Comparison of ENCODE assay signal across 10 mouse cellular contexts in genomic region chr4:43971541-43972136, GRCm38 (mm10). TPM values are rescaled to one million over a fixed set of nuclear protein-coding genes. Genes with fewer than 3 reads are reported as not detected.
A peak's percentile ranks its signal among the peaks of the same experiment; 100 is the strongest.
DNase-seq lines count a peak whose midpoint lies in the region; ATAC-seq and TF ChIP-seq lines count a peak whose summit lies in the region.
"Had no signal": no experiment of that assay in that cellular context is flagged by ENCODE, and none has a peak within 500 bp of the region (broad histone marks: within the 10 kb centered on the region; RNA-seq: fewer than 3 reads in every experiment).

No protein-coding gene starts in this region.

- H3K27me3 ChIP-seq in forebrain, embryonic 12.5 days: peaks cover 6% of the 10 kb centered on the region; the same call in 1 of the 2 replicates
- H3K27me3 ChIP-seq in forebrain, postnatal 0 days (ENCODE audit: insufficient read depth, low read length): no peaks in the 10 kb centered on the region
- H3K27me3 ChIP-seq in midbrain, embryonic 10.5 days (ENCODE audit: low read depth, poor library complexity, severe bottlenecking): peaks cover 88% of the 10 kb centered on the region
- no peaks in the 10 kb centered on the region for H3K27me3 ChIP-seq in midbrain, embryonic 16.5 days (ENCODE audit: control insufficient read depth, insufficient read depth, low read depth, low read length)
- H3K27me3 ChIP-seq in intestine, embryonic 16.5 days (replicated peaks; ENCODE audit: control insufficient read depth, insufficient read depth, low read length): no peaks in the 10 kb centered on the region
- no peaks in the 10 kb centered on the region for H3K27me3 ChIP-seq in neural tube, embryonic 14.5 days (ENCODE audit: control insufficient read depth, insufficient read depth, low read length)

- H3K4me2 ChIP-seq in forebrain, embryonic 12.5 days: 0 out of 2 replicates have a peak overlapping the region, but pooled peaks have one; percentile 8
- no peak overlapping the region for H3K4me2 ChIP-seq in forebrain, postnatal 0 days (ENCODE audit: low read depth)
- H3K4me2 ChIP-seq in midbrain, embryonic 16.5 days (ENCODE audit: low read length): no peak overlapping the region
- 0 out of 2 replicates have a peak overlapping the region, but pooled peaks have one; percentile 12 for H3K4me2 ChIP-seq in intestine, embryonic 16.5 days (ENCODE audit: low read depth, low read length)
- H3K4me2 ChIP-seq in neural tube, embryonic 14.5 days (ENCODE audit: low read depth, low read length): no peak overlapping the region; the same call in 1 of the 2 replicates

- H3K4me3 ChIP-seq in forebrain, embryonic 12.5 days (replicated peaks): no peak overlapping the region
- no peak overlapping the region for H3K4me3 ChIP-seq in forebrain, postnatal 0 days (ENCODE audit: low read depth, low read length)
- H3K4me3 ChIP-seq in midbrain, embryonic 10.5 days: peak overlapping the region; percentile 34; the same call in 1 of the 2 replicates
- H3K4me3 ChIP-seq in midbrain, embryonic 16.5 days (ENCODE audit: low read depth, low read length): no peak overlapping the region
- H3K4me3 ChIP-seq in intestine, embryonic 16.5 days (ENCODE audit: low read length): no peak overlapping the region
- no peak overlapping the region for H3K4me3 ChIP-seq in neural tube, embryonic 14.5 days (ENCODE audit: low read depth, low read length)

- intact Hi-C loops in gastrocnemius, postnatal 14 days (cut with DNase I; ENCODE audit: low total_unique reads): no loop called here

- H3K36me3 ChIP-seq in forebrain, embryonic 12.5 days (replicated peaks): peaks cover 6% of the 10 kb centered on the region
- peaks cover 8% of the 10 kb centered on the region; the same call in 1 of the 2 replicates for H3K36me3 ChIP-seq in forebrain, postnatal 0 days (ENCODE audit: insufficient read depth)
- no peaks in the 10 kb centered on the region for H3K36me3 ChIP-seq in midbrain, embryonic 10.5 days
- H3K36me3 ChIP-seq in midbrain, embryonic 16.5 days (ENCODE audit: control insufficient read depth, insufficient read depth, low read length): no peaks in the 10 kb centered on the region
- no peaks in the 10 kb centered on the region for H3K36me3 ChIP-seq in intestine, embryonic 16.5 days (ENCODE audit: control insufficient read depth, insufficient read depth, low read length)
- no peaks in the 10 kb centered on the region for H3K36me3 ChIP-seq in neural tube, embryonic 14.5 days (ENCODE audit: control insufficient read depth, insufficient read depth, low read length)

- WGBS in forebrain, embryonic 12.5 days: 69% methylated on average over 9 of the region's 9 CpGs
- 71% methylated on average over 9 of the region's 9 CpGs for WGBS in forebrain, postnatal 0 days
- 66% methylated on average over 9 of the region's 9 CpGs for WGBS in midbrain, embryonic 10.5 days
- WGBS in midbrain, embryonic 16.5 days: 65% methylated on average over 9 of the region's 9 CpGs
- 59% methylated on average over 9 of the region's 9 CpGs for WGBS in intestine, embryonic 16.5 days
- WGBS in neural tube, embryonic 14.5 days: 70% methylated on average over 9 of the region's 9 CpGs

- no peaks in the 10 kb centered on the region for H3K9me3 ChIP-seq in forebrain, embryonic 12.5 days
- H3K9me3 ChIP-seq in forebrain, postnatal 0 days (ENCODE audit: low read length): no peaks in the 10 kb centered on the region
- no peaks in the 10 kb centered on the region for H3K9me3 ChIP-seq in midbrain, embryonic 10.5 days (replicated peaks)
- no peaks in the 10 kb centered on the region for H3K9me3 ChIP-seq in midbrain, embryonic 16.5 days (replicated peaks; ENCODE audit: control insufficient read depth, low read length, poor library complexity, severe bottlenecking)
- no peaks in the 10 kb centered on the region for H3K9me3 ChIP-seq in intestine, embryonic 16.5 days (ENCODE audit: control insufficient read depth, low read length)
- no peaks in the 10 kb centered on the region for H3K9me3 ChIP-seq in neural tube, embryonic 14.5 days (ENCODE audit: control insufficient read depth, low read length)

- no peak overlapping the region for H3K9ac ChIP-seq in forebrain, embryonic 12.5 days
- H3K9ac ChIP-seq in forebrain, postnatal 0 days: no peak overlapping the region
- no peak overlapping the region for H3K9ac ChIP-seq in midbrain, embryonic 16.5 days (ENCODE audit: low read depth, low read length)
- H3K9ac ChIP-seq in intestine, embryonic 16.5 days (ENCODE audit: low read depth, low read length): peak overlapping the region; percentile 32; the same call in 1 of the 2 replicates
- no peak overlapping the region for H3K9ac ChIP-seq in neural tube, embryonic 14.5 days (replicated peaks; ENCODE audit: low read depth, low read length)

- DNase-seq in forebrain, postnatal 0 days: no peak
- no peak for DNase-seq in midbrain, embryonic 10.5 days (ENCODE audit: low spot score)
- DNase-seq in layer of hippocampus, adult 11-12 months (ENCODE audit: low spot score): no peak
- DNase-seq in gastrocnemius, postnatal 14 days: no peak

- H3K27ac ChIP-seq in forebrain, embryonic 12.5 days: peak overlapping the region; percentile 61
- H3K27ac ChIP-seq in forebrain, postnatal 0 days (ENCODE audit: low read depth, low read length): no peak overlapping the region
- H3K27ac ChIP-seq in midbrain, embryonic 10.5 days (replicated peaks): peak overlapping the region; percentile 59
- H3K27ac ChIP-seq in midbrain, embryonic 16.5 days (ENCODE audit: low read length): no peak overlapping the region
- peak overlapping the region; percentile 73 for H3K27ac ChIP-seq in intestine, embryonic 16.5 days (ENCODE audit: low read length)
- 0 out of 2 replicates have a peak overlapping the region, but pooled peaks have one; percentile 34 for H3K27ac ChIP-seq in neural tube, embryonic 14.5 days (ENCODE audit: low read depth, low read length)

- peaks cover 34% of the 10 kb centered on the region for H3K4me1 ChIP-seq in forebrain, embryonic 12.5 days
- no peaks in the 10 kb centered on the region for H3K4me1 ChIP-seq in forebrain, postnatal 0 days (ENCODE audit: insufficient read depth)
- peaks cover 56% of the 10 kb centered on the region for H3K4me1 ChIP-seq in midbrain, embryonic 10.5 days
- H3K4me1 ChIP-seq in midbrain, embryonic 16.5 days (ENCODE audit: control insufficient read depth, insufficient read depth, low read length): peaks cover 5% of the 10 kb centered on the region; the same call in 1 of the 2 replicates
- peaks cover 35% of the 10 kb centered on the region for H3K4me1 ChIP-seq in intestine, embryonic 16.5 days (ENCODE audit: control insufficient read depth, insufficient read depth, low read length)
- peaks cover 16% of the 10 kb centered on the region for H3K4me1 ChIP-seq in neural tube, embryonic 14.5 days (ENCODE audit: control insufficient read depth, insufficient read depth, low read length)

- 0 out of 2 replicates have a peak, but pooled peaks have one; percentile 8 for ATAC-seq in forebrain, embryonic 12.5 days (ENCODE audit: low FRiP score)
- no peak for ATAC-seq in forebrain, postnatal 0 days
- no peak for ATAC-seq in midbrain, embryonic 16.5 days
- ATAC-seq in intestine, embryonic 16.5 days: peak; percentile 12; the same call in 1 of the 2 replicates
- no peak for ATAC-seq in neural tube, embryonic 14.5 days (ENCODE audit: low read depth)

- no peak for TF ChIP-seq CTCF in forebrain, postnatal 0 days (IDR thresholded peaks at IDR 0.05; ENCODE audit: low read depth)

RNA-seq across cellular contexts. Expression of gene Ccin, which starts 11.6 kb away (rescaled TPM):
- 0.09 TPM in 1 of 2 replicates, not detected in the other for polyA plus RNA-seq in forebrain, embryonic 12.5 days (2016; fragmentation: Nextera tagmentation; extraction: Ambion mirVana)
- 0.19 and 0.46 TPM in 2 replicates for total RNA-seq in forebrain, postnatal 0 days (2014; rRNA removed)
- polyA plus RNA-seq in forebrain, postnatal 0 days (2015; fragmentation: Nextera tagmentation; extraction: Ambion mirVana): 0.08 TPM in 1 of 2 replicates, not detected in the other
- not detected in 2 replicates for polyA plus RNA-seq in midbrain, embryonic 10.5 days (2016; fragmentation: Nextera tagmentation; extraction: Ambion mirVana)
- not detected in 2 replicates for polyA plus RNA-seq in midbrain, embryonic 16.5 days (2015; fragmentation: Nextera tagmentation; extraction: Ambion mirVana)
- polyA plus RNA-seq in intestine, embryonic 16.5 days (2015; fragmentation: Nextera tagmentation; extraction: Ambion mirVana): not detected in 2 replicates
- polyA plus RNA-seq in neural tube, embryonic 14.5 days (2014; fragmentation: Nextera tagmentation; extraction: Ambion mirVana): not detected in 2 replicates
- under 1 TPM in 1 of 2 experiments, not detected in 1; 0.14 TPM for total RNA-seq in gastrocnemius, postnatal 14 days (2021)
- total RNA-seq: hematopoietic stem cell, adult 5-6 weeks; monocyte, adult 5-6 weeks had no signal

RNA-seq across cellular contexts. Expression of gene Glipr2, which starts 14.4 kb away (rescaled TPM):
- polyA plus RNA-seq in forebrain, embryonic 12.5 days (2016; fragmentation: Nextera tagmentation; extraction: Ambion mirVana): 56.9 and 61.7 TPM in 2 replicates
- 25.4 and 25.5 TPM in 2 replicates for total RNA-seq in forebrain, postnatal 0 days (2014; rRNA removed)
- 22.2 and 22.6 TPM in 2 replicates for polyA plus RNA-seq in forebrain, postnatal 0 days (2015; fragmentation: Nextera tagmentation; extraction: Ambion mirVana)
- polyA plus RNA-seq in midbrain, embryonic 10.5 days (2016; fragmentation: Nextera tagmentation; extraction: Ambion mirVana): 69.2 and 82.3 TPM in 2 replicates
- polyA plus RNA-seq in midbrain, embryonic 16.5 days (2015; fragmentation: Nextera tagmentation; extraction: Ambion mirVana): 26.6 and 32.1 TPM in 2 replicates
- polyA plus RNA-seq in intestine, embryonic 16.5 days (2015; fragmentation: Nextera tagmentation; extraction: Ambion mirVana): 69.4 and 78.5 TPM in 2 replicates
- polyA plus RNA-seq in neural tube, embryonic 14.5 days (2014; fragmentation: Nextera tagmentation; extraction: Ambion mirVana): 37.3 and 54.3 TPM in 2 replicates
- 10 to 100 TPM in 1 of 2 experiments, 1 to 10 TPM in 1; 6.8 to 10.2 TPM for total RNA-seq in gastrocnemius, postnatal 14 days (2021)

RNA-seq across cellular contexts. Expression of gene Clta, which starts 32.6 kb away (rescaled TPM):
- polyA plus RNA-seq in forebrain, embryonic 12.5 days (2016; fragmentation: Nextera tagmentation; extraction: Ambion mirVana): 235 and 238 TPM in 2 replicates
- total RNA-seq in forebrain, postnatal 0 days (2014; rRNA removed): 579 and 718 TPM in 2 replicates
- polyA plus RNA-seq in forebrain, postnatal 0 days (2015; fragmentation: Nextera tagmentation; extraction: Ambion mirVana): 377 and 380 TPM in 2 replicates
- polyA plus RNA-seq in midbrain, embryonic 10.5 days (2016; fragmentation: Nextera tagmentation; extraction: Ambion mirVana): 187 and 190 TPM in 2 replicates
- 340 and 348 TPM in 2 replicates for polyA plus RNA-seq in midbrain, embryonic 16.5 days (2015; fragmentation: Nextera tagmentation; extraction: Ambion mirVana)
- polyA plus RNA-seq in intestine, embryonic 16.5 days (2015; fragmentation: Nextera tagmentation; extraction: Ambion mirVana): 241 and 256 TPM in 2 replicates
- 349 and 356 TPM in 2 replicates for polyA plus RNA-seq in neural tube, embryonic 14.5 days (2014; fragmentation: Nextera tagmentation; extraction: Ambion mirVana)
- 10 to 100 TPM; 65.7 to 75.0 TPM for total RNA-seq in gastrocnemius, postnatal 14 days (2021)

Comparison
In these comparisons a context has a peak if more than half of its experiments do, and no peak if none do; other contexts are left out.
1. ATAC-seq: peak in forebrain, embryonic 12.5 days (single experiment) and intestine, embryonic 16.5 days (single experiment); none in forebrain, postnatal 0 days (single experiment), midbrain, embryonic 16.5 days (single experiment) and neural tube, embryonic 14.5 days (single experiment).
2. H3K27ac ChIP-seq: peak in forebrain, embryonic 12.5 days (single experiment), midbrain, embryonic 10.5 days (single experiment), intestine, embryonic 16.5 days (single experiment) and neural tube, embryonic 14.5 days (single experiment); none in forebrain, postnatal 0 days (single experiment) and midbrain, embryonic 16.5 days (single experiment).
3. H3K4me2 ChIP-seq: peak in forebrain, embryonic 12.5 days (single experiment) and intestine, embryonic 16.5 days (single experiment); none in forebrain, postnatal 0 days (single experiment), midbrain, embryonic 16.5 days (single experiment) and neural tube, embryonic 14.5 days (single experiment).